Mouse (Mus musculus): ENCODE data around the gene Gm9732.
"Not testable (repeated sequence)": the region's sequence is repeated elsewhere in the genome, so short reads cannot be mapped to it uniquely, and the experiment has no call there.

Gm9732 gene

GRCm38 (mm10) chr14:43274986-43275511, at the start of gene Gm9732:
Gm9732 (plus strand) TSS chr14:43275036.
- peak; percentile 14 for DNase-seq

DNA sequence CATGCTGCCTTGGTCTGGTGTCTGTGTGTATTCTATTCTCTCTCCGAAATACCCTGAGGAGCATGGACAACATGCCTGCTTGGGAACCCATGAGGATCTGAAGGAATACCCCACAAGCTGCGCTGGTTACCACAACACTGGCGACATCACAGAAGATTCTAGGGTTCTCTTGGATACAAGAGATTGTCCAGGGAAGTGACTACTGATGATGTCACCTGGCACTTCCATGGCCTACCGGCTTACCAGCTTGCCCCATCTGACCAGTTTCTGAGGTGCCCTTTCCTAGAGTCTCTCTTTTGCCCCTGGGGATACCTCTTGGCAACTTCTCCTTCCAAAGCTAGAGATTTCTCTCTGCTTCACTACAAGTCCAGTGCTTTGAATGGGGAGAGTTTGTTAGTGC, 39.6 kb upstream of the Gm9732 start, which contains the start of gene Gm8122:
Gene Gm8122, minus strand, starts transcription at position 101 of the 400 bp plus-strand sequence.
- not testable (repeated sequence) for DNase-seq

GRCm38 (mm10) chr14:43237769-43238168, 37.1 kb upstream of the Gm9732 start:
- DNase-seq, result not testable (repeated sequence)

GRCm38 (mm10) chr14:43249611-43250170, 25.1 kb upstream of the Gm9732 start:
- not testable (repeated sequence) for DNase-seq

GRCm38 (mm10) chr14:43250549-43251253, 24.1 kb upstream of the Gm9732 start:
- DNase-seq, result not testable (repeated sequence)

- not testable (repeated sequence) for DNase-seq
Measured at GRCm38 (mm10) chr14:43256511-43256910, 18.3 kb upstream of the Gm9732 start.

DNA sequence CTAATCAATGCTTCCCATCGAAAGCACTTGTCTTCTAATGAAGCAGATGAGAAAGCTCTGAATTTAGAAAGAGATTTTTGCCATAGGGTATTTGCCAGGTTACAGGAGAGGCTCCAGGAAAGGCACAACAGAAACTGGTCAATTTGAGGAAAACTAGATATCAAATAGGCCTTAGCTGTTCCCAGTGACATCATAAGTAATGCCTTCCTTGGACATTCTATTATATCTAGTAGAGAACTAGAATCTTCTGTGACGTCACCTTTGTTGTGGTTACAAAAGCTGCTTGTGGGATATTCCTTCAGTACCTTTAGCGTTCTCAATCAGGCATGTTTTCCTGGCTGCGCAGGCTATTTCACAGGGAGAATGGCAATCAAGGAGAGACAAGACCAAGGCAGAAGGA, 16.5 kb upstream of the Gm9732 start, which contains the start of gene Gm8126:
Gene Gm8126, plus strand, starts transcription at position 301 of the 400 bp plus-strand sequence.
- DNase-seq, result not testable (repeated sequence)

- DNase-seq, result not testable (repeated sequence)
Measured at GRCm38 (mm10) chr14:43263421-43263820, 11.4 kb upstream of the Gm9732 start.

DNA sequence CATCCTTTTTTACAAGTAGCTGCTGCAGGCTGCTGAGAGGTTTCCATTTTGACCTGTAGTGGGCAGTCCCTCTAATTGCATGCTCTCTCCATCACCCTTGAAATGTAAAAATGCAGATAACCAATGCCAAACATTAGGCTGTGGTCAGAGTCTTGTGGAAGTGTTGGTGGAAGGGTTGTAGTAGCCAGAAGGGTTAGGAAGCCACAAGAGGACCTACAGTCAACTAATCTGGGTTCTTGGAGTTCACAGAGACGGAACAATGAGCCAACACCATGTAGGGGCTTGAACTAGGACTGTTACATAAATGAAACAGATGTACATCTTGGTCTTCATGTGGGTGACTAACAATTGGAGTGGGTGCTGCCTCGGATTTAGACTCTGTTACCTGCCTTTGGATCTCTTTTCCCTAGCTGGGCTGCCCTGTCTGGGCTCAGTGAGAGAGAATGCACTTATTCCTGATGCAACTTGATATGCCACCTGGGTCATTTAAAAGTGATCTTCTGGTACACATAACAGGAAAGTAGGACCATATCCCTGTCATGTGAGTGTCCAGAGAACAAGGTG, 6.2 kb upstream of the Gm9732 start:
- DNase-seq, result not testable (repeated sequence)

GRCm38 (mm10) chr14:43269211-43269610, 5.6 kb upstream of the Gm9732 start:
- DNase-seq, result not testable (repeated sequence)

GRCm38 (mm10) chr14:43273161-43273560, 1.7 kb upstream of the Gm9732 start:
- DNase-seq, result not testable (repeated sequence)

- DNase-seq, result peak; percentile 9
Measured at GRCm38 (mm10) chr14:43275752-43276151, 916 bp downstream of the Gm9732 start.

DNA sequence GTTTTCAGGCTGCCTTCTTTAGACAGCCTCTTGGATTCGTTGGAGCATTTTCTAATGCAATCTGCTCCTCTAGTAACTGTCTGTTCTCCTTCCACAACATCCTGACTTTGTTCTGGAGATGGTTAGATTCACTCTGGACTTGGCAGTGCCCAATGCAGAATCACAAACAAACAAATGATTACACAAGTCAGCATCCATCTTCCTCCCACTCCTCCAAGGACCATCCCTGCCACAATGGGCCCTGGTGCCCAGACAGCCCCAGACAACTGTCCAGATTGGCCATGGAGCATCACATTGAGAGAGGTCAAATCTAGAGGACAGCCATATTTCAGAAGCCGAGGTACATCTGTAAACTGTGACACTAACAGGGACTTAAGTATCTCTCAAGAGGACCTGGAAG, 2.6 kb downstream of the Gm9732 start:
- DNase-seq, result not testable (repeated sequence)

GRCm38 (mm10) chr14:43278146-43278545, 3.3 kb downstream of the Gm9732 start:
- peak; percentile 17 for DNase-seq

DNA sequence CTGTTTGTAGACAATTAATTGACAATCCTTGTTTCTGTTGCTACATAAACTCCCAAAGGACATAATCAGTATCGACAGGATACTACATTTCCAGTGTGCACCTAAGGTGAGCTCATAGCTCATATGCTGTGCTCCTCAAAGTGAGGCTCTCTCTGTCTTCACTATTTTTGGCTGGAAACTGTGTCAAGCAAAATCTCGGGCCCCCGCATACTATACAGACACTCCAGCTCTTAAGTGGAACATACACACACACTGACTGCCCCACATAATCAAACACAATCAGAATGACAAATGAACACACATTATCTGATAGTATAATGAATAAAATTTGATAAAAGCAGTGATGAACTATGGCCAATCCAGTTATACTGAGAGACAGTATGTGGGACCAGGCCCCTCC, 3.8 kb downstream of the Gm9732 start:
- peak; percentile 28 for DNase-seq

DNA sequence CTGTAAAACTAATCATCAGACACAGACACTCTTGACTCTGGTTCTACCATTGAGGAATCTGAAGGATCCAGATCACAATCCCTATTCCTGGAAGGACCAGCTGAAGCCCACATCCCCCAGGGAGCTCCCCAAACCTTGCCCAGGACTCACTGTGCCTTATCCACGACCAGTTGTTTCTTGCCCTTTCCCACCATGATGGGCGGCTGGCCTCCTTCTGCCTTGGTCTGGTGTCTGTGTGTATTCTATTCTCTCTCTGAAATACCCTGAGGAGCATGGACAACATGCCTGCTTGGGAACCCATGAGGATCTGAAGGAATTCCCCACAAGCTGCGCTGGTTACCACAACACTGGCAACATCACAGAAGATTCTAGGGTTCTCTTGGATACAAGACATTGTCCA, 18.7 kb downstream of the Gm9732 start, which contains the start of gene Gm8127:
Gene Gm8127, minus strand, starts transcription at position 330 of the 400 bp plus-strand sequence.
- not testable (repeated sequence) for DNase-seq

DNA sequence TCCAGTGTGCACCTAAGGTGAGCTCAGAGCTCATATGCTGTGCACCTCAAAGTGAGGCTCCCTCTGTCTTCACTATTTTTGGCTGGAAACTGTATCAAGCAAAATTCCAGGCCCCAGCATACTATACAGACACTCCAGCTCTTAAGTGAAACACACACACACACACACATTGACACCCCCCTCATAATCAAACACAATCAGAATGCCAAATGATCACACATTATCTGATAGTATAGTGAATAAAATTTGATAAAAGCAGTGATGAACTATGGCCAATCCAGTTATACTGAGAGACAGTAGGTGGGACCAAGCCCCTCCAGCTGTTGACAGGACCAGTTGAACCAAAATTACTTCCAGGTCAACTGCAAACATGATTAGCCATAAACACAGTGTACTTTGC, 44.7 kb downstream of the Gm9732 start:
- not testable (repeated sequence) for DNase-seq

DNA sequence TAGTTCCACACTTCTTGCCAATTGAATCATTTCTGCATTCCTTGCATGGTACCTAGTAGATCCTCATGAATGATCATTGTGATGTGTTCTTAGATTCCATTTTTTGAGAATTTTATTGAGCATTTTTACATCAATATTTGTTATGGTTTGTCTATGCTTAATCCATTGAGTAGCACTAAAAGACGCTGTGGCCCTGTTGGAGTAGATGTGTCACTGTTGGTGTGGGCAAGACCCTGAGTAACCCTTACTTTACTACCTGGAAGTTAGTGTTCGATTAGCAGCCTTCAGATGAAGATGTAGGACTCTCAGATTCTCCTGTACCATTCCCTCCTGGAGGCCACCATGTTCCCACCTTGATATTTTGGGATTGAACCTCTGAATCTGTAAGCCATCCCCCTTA, 53.8 kb downstream of the Gm9732 start:
- not testable (repeated sequence) for DNase-seq

- not testable (repeated sequence) for DNase-seq
Measured at GRCm38 (mm10) chr14:43331362-43331880, 56.6 kb downstream of the Gm9732 start.

DNA sequence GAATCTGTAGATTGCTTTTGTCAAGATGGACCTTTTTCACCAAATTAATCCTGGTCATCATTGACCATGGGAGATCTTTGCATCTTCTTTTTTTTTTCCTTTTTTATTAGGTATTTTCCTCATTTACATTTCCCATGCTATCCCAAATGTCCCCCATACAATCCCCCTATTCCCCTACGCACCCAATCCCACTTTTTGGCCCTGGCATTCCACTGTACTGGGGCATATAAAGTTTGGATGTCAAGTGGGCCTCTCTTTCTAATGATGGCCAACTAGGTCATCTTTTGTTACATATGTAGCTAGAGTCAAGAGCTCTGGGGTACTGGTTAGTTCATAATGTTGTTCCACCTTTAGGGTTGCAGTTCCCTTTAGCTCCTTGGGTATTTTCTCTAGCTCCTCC, 62.8 kb downstream of the Gm9732 start:
- DNase-seq, result not testable (repeated sequence)

DNA sequence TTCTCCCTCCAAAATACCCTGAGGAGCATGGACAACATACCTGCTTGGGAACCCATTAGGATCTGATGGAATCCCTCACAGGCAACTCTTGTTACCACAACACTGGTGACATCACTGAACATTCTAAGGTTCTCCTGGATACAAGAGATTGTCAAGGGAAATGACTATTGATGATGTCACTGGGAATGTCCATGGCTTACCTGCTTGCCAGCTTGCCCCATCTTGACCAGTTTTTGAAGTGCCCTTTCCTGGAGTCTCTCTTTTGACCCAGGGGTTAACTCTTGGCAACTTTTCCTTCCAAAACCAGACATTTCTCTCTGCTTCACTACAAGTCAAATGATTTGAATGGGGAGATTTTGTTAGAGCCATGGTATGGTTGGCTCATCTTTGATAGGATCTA, 72.9 kb downstream of the Gm9732 start, which contains the start of gene 1700001F09Rik:
Gene 1700001F09Rik, minus strand, starts transcription at position 101 of the 400 bp plus-strand sequence.
- DNase-seq, result not testable (repeated sequence)

DNA sequence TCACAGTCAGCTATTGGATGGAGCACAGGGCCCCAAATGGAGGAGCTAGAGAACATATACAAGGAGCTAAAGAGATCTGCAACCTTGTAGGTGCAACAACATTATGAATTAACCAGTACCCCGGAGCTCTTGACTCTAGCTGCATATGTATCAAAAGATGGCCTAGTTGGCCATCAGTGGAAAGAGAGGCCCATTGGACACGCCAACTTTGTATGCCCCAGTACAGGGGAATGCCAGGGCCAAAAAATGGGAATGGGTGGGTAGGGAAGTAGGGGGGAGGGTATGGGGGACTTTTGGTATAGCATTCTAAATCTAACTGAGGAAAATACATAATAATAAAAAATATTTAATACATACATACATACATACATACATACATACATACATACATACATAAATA, 78.1 kb downstream of the Gm9732 start:
- DNase-seq, result not testable (repeated sequence)
